Mouse (Mus musculus): ENCODE measurements around the gene Ccdc40.

The Ccdc40 gene

DNA sequence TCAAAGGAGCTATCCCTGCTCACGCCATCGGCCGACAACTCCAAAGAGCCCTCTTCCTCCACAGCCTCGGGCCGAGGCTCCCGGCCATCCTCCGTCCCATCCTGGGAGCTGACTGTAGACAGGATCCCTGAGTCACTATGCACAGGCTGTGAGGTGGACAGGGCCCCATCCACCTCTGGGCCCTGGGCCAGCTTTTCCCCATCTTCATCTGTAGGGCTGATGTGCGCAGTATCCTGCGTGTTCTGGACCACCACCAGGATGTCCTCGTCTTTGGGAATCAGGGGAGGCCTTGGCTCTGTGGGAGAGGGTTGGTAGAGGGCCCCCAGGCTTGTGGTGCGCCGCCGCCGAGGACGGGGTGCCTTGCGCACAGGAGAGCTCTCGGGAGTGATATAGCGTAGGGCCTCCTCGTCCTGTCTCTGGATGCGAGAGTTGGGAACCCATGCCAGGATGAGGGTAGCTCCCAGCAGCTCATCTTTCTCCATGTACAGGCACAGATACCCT is 19.5 kb upstream of the Ccdc40 start:
- DNase-seq (ENCODE audit: low read depth, low spot score), result no peak

- no peak for DNase-seq (ENCODE audit: low read depth, low spot score)
These were observed 18.9 kb upstream of the Ccdc40 start for GRCm38 (mm10) chr11:119209371-119210025.

GRCm38 (mm10) chr11:119210321-119211100 is 17.9 kb upstream of the Ccdc40 start:
- no peak for DNase-seq (ENCODE audit: low read depth, low spot score)

GRCm38 (mm10) chr11:119211604-119212309 is 16.6 kb upstream of the Ccdc40 start:
- DNase-seq (ENCODE audit: low read depth, low spot score), result no peak

DNA sequence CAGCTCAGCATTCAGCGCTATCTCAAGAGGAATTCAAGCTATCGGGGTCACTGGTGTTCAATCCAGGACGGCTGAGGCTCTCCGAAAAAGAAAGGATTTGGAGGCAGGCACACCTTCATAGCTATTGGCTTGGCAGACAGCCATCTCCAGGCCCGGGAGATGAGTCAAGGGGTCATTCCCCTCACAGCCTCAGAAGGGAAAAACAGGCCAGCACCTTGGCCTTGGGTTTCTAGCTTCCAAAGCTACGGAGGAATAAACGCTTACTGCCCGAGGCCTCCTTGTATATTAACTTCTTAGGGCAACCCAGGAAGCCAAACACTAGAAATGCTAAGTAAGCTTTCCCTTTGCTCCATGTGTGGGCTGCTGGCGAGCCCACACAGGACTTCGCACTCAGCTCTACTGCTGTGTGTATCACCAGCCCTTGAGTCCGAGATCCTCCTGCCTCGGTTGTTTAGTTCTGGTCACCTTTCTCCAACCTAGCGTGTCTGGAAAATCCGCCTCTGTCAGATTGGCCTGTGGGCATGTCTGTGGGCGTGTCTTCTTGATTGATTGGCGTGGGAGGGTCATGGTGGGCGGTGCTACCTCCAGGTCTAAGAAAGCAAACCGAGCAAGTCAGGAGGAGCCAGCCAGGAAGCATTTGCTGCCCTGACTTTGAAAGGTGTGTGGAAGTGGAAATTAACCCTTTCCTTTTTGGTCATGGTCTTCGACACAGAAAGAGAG is 15.0 kb upstream of the Ccdc40 start:
- DNase-seq (ENCODE audit: low read depth, low spot score), result no peak

DNA sequence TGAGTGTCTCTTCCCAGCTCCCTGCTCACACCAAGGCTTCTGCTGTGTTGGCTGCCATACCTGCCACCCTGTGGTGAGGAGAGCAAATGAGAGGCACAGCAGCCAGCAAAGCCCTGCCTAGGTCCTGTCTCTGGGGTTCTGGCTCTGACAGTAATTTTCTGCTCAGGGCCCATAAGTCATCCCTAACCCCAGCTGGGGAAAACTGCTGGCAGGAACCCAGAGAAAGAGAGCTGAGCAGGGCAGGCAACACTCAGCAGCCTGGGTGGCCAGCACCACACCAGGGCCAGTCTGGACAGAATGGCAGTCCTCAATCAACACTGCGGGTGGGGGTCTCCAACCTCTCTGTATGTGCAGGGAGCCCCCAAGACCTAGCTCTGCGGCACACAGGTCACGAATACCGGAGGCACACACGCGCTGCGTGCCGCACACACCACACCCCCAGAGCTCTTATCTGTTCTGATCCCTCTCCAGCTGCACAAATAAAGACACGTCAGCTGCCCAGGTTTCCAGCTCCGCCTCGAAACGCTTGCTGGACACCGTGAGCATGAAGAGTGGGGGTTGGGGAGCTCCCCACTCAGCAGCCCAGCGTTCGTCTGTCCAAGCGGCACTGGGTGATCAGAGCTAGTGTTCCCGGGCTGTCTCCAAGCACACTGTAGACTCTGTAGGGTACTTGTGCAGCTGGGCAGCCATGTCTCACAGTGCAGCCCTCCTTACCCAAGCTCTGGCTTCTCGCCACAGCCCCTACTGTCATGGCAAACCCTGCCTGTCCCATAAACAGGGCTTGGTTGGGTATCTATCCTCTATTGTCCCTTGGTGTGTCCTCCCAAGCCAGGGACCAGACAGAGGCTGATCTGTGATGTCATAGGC is 13.1 kb upstream of the Ccdc40 start:
- no peak for DNase-seq (ENCODE audit: low read depth, low spot score)

DNA sequence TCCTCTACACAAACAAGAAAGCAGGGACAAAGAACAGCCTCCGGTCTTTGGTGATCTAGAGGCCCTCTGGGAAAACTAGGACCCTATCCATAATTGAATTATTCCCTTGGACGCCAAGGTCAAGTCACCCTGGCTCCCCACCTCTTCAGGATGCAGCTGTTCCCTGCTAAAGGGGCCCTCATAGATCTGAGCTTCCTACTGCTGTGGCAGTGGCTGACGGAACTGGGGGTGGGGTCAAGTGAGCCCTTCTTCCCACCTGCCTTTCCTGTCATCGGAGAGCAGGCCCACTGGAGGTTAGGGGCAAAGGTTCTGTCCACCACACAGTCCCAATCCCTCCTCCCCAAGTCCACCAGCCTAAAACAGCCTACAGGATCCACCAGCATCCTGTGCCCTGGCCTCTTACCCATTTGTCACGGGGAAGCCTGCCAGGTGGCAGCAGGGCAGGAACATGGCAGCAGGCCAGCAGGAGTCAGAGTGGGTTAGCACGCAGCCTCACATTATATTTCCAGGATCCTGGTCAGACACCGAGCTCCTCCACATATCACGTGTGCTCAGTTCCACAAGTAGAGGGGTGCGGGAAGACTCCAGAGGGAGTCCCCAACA is 12.4 kb upstream of the Ccdc40 start:
- DNase-seq (ENCODE audit: low read depth, low spot score), result no peak

DNA sequence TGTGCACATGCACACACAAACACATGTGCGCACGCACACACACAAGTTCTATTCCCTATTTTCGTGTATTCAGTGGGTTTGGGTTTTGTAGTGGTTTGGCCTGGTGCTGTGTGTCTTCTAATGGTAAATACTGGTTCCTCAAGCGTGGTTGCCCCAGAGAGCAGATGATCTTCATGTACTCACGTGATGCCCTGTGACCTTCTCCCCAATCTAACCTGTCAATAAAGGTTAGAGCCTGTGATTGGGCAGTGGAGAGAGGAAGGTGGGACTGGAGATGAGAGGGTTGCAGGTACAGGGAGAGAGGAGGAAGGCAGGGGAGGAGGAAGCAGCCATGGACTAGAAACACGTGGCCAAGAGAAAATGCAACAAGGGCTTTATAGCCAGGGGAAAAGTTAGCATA is 10.5 kb upstream of the Ccdc40 start:
- no peak for DNase-seq (ENCODE audit: low read depth, low spot score)

DNA sequence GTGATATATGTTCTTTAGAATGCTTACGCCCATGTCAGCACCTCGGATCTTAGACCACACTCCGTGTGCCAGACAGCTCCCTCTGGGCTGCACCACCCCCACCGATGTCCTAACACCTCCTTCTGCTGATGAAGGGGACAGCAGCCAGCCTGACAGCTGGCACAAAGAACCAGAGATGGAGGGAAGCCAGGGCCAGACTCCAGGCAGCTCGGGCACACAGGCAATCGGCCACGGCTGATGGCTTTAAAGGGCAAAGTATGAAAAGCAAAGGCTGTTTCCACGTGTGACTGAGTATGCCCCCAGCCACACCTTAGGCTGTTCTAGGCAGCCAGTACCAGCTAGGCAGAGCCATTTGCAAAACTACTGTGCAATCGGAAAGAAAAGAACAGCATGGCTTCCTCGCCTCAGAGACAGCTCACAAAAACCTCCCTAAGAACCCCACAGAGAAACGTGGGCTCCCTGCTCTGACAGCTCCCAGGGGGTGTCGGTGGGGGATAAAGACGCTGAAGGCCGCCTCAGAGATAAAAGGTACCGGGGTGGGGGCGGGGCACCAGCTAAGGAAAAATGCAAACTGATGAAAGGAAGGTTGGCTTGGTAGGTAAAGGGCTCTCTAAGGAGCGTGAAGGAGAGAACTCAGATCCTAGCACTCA is 8.4 kb upstream of the Ccdc40 start:
- no peak for DNase-seq (ENCODE audit: low read depth, low spot score)

GRCm38 (mm10) chr11:119221812-119222510 is 6.4 kb upstream of the Ccdc40 start:
- no peak for DNase-seq (ENCODE audit: low read depth, low spot score)

GRCm38 (mm10) chr11:119223124-119223890 is 5.1 kb upstream of the Ccdc40 start:
- no peak for DNase-seq (ENCODE audit: low read depth, low spot score)

GRCm38 (mm10) chr11:119224926-119225325 is 3.4 kb upstream of the Ccdc40 start:
- DNase-seq (ENCODE audit: low read depth, low spot score), result no peak

DNA sequence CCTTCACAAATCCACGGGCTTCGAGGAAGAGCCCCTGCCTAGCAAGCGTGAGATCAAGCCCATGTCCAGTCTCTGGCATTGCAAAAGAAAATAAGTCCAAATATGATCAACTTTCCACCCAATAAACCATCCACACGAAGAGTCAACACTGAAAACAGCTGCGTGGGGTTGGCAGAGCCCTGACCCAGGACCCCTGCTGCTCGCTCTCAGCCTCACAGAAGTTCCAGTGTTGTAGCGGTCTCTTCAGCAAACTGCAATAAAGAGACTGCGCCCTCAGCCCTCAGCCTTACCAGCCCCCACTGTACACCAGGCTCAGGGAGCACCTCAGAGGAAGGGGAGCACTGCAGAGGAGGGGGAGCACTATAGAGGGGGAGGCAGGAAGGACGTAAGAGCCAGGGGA is 2.7 kb upstream of the Ccdc40 start:
- no peak for DNase-seq (ENCODE audit: low read depth, low spot score)

DNA sequence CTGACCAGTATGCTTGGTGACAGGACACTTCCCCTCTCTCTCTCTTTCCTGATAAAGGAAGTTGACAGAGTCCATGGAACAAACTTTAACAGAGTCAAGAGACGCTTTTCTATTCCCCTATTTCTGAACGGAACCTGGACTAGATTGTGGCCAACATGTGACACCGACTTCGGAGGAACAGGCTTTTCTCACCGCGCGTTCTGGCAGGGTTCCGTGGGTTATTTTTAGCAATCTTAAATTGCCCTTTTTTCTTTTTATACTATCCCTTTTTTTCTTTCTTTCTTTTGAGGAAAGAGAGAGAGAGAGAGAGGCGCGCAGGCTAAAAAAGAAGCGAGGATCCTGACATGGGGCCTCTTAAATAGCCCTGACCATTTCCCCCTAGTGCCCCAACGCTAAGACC is 781 bp upstream of the Ccdc40 start:
- no peak for DNase-seq (ENCODE audit: low read depth, low spot score)

DNA sequence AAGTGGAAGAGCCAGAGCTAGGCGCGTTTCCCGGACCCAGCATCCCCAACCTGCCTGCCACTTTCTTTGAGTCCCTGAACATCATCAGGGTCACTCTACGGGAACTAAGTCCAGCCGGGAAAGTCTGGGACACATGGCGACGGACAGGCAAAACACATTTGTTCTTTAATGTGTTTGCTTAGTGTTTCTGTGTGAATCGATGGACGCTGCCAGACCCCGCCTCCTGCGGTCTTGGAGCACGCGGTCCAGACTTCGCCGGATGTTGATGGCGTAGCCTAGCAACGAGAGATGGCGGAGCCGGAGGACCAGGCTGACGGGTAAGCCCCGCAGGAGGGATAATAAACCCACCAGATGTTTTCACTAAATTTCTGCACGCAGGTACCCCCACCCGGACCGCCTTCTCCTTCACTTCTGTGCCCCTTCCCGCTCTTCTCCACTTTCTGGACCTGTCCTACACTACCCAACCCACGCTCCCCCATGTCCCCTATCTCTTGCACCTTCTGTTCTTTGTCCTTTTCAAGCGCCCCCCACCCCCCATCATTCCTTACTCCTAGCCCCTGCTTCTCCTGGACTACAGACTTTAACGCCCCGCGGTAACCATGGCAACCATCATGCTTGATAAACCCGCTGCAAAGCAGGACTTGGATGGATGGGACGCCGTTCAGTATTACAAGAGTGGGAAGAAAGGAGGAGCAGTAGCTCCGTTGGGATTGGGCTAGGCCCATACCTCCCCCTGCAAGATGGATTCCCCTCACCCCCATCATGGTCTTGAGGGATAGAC is 664 bp downstream of the Ccdc40 start:
- DNase-seq (ENCODE audit: low read depth, low spot score), result peak; percentile 88

DNA sequence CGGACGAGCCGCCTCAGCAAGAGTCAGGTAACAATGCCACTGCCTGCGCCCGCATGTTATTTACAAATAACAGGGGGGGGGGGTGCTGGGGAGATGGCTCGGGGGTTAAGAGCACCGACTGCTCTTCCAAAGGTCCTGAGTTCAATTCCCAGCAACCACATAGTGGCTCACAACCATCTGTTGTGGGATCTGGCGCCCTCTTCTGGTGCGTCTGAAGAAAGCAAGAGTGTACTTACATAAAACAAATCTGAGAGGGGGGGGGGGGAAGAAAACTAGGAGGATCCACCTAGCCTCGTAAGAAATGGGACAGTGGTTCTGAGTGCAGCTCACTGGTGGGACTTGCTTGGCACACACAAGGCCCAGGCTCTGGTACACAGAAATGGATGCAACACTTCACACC is 6.4 kb downstream of the Ccdc40 start:
- no peak for DNase-seq (ENCODE audit: low read depth, low spot score)

- peak; percentile 72 for DNase-seq (ENCODE audit: low read depth, low spot score)
These were observed 7.2 kb downstream of the Ccdc40 start for GRCm38 (mm10) chr11:119235596-119235995.

DNA sequence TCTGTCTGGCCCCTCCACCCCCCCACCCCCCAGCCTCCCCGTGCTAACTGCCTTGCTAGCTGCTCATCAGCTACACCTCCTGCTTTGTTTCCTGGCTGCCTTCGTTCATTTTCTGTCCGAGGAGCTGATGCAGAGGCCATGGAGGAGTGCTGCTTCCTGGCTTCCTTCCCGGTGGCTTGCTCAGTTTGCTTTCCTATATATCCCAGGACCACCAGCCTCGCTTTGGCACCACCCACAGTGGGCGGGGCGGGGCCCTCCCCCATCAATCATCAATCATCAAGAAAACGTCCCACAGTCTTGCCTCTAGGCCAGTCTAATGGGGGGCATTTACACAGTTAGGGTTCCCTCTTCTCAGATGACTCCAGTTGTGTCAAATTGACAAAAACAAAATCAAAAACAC is 8.0 kb downstream of the Ccdc40 start:
- no peak for DNase-seq (ENCODE audit: low read depth, low spot score)

All from CD4-positive helper T cell, adult 2 months (primary cell).